Mouse (Mus musculus): Measurements from ENCODE around the gene Qrich1.

DNA sequence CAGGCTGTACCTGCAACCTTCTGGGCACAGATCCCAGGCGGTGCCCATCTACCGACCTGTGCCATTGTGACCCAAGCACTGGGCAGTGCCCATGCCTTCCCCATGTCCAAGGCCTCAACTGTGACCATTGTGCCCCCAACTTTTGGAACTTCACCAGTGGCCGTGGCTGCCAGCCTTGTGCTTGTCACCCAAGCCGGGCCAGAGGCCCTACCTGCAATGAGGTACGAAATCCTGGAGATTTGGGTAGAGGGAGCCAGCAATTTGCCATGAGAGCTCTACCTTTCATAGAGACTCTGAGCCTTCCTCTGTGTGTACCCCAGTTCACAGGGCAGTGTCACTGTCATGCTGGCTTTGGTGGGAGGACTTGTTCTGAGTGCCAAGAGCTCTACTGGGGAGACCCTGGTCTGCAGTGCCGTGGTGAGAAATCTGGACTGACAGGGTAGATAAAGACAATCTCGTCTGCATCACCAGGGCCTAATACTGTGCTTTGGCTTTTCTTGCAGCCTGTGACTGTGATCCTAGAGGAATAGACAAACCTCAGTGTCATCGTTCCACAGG is 29.6 kb upstream of the Qrich1 start:
- TF ChIP-seq CTCF (IDR thresholded peaks at IDR 0.05) (no peak), POLR2A (IDR thresholded peaks at IDR 0.05; ENCODE audit: insufficient read depth, low read depth, low read length) (no peak), EP300 (IDR thresholded peaks at IDR 0.05; ENCODE audit: insufficient read depth, low read depth, low read length) (no peak)
